Mouse (Mus musculus): ENCODE measurements at regions not wholly inside any gene's neighbourhood (a gene's known extent, or its start where the extent isn't known, plus 50 kb on each side); places are given as distances from the start of the nearest gene placed in this dataset.

DNA sequence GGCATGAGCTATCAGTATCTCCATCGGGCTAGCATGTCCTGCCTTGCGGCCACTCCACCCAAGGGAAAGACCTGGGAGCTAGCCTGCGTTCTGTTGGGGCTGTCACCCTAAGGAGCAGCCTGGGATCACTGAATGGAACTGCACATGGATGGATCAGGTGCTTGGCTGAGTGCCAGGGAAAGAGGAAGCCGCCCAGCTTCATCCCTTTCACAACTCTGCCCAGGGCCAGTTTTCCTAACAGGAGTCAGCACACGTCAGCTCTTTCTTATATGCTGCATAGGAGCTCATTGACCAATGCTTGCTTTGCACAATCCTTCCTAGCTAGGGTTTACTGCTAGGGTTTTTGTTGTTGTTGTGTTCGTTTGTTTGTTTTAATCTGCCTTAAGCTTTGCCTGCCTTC lies 134.3 kb upstream of the Mylip start:
- Histone ChIP-seq H3K27ac (no peak overlapping the region), H3K4me3 (no peak overlapping the region)
- TF ChIP-seq CTCF (IDR thresholded peaks at IDR 0.05): no peak
- no peak for DNase-seq (ENCODE audit: extremely low spot score in 1 of 2, low spot score in 2 of 2)
- intact Hi-C loops (cut with DNase I): no loop called here

DNA sequence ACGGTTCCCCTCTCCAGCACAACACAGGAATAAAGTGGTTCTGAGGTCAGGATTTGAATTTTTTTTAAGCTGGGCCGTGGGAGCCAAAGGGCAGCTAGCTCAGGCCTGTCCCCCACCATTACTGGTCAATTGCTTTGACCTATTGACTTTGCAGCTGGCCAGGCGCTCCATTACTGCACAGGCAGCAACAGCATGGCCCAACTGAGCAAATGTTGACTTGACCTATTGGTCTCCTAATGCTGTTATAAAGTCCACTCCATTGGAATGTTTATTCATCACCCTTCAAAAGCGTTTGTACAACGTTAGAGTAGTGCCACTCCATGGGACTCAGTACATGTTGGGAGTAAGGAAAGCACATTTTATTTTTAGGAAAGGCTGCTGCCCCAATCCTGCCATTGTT lies 127.5 kb upstream of the Mylip start:
- no peak for TF ChIP-seq CTCF (IDR thresholded peaks at IDR 0.05)
- intact Hi-C loops (cut with DNase I): no loop called here
- no peak overlapping the region for H3K4me3 ChIP-seq
- no peak overlapping the region for H3K27ac ChIP-seq
- no peak for DNase-seq (ENCODE audit: extremely low spot score in 1 of 2, low spot score in 2 of 2)

DNA sequence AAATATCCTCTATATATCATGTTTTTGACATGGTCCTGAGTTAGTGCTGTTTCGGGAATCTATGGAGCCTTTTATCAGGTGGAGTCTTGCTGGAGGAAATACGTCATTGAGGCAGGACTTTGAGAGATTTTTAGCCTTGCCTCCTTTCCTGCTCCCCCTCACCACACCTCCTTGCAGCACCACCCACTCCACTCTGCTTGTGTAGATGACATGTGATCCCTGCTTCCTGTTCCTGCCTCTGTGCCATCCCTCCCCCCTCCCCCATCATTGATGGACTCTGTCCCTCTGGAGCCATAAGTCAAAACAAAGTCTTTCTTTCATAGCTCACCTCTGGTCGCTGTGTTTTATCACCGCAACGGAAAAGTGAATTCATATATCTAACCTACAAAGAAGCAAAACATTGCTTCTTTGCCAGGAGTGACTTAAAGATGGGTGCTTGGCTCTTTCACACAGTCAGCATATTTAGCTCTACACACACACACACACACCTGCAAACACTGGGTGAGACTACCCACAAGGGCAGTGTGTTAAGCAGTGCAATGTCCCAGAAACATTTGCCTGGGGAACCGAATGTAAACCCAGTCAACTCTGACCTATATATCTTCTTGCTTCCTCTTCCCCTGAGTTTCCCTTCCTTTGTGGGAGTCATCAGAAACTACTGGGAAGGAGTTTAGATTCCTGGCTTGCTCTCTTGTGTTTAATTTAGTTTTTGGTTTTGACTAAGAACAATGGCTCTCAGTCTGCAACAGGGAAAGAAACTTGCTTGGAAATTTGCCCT lies 123.1 kb upstream of the Mylip start:
- intact Hi-C loops (cut with DNase I): no loop called here
- H3K4me3 ChIP-seq: no peak overlapping the region
- no peak for DNase-seq (ENCODE audit: extremely low spot score in 1 of 2, low spot score in 2 of 2)
- no peak for TF ChIP-seq CTCF (IDR thresholded peaks at IDR 0.05)
- H3K27ac ChIP-seq: no peak overlapping the region

DNA sequence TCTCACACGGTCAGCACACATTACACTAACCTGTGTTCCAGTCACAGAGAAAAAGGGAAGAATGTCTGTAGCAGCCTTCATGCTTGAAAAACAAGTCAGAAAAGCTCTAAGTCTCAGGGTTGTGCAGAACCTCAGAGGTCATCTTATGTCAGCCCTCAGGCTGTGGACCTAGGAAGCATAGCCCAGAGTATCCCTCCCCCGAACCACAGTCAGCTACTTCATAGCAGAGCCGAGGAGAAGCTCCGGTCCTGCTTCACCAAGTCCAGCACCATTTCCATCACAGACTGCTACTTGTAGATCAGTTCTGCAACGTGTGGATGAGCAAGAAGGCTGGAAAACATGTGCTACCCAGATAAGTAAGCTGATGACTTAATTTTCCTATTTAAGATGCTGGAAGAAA lies 122.1 kb upstream of the Mylip start:
- intact Hi-C loops (cut with DNase I): no loop called here
- DNase-seq (ENCODE audit: extremely low spot score in 1 of 2, low spot score in 2 of 2): no peak
- Histone ChIP-seq H3K4me3 (no peak overlapping the region), H3K27ac (no peak overlapping the region)
- TF ChIP-seq CTCF (IDR thresholded peaks at IDR 0.05): no peak

DNA sequence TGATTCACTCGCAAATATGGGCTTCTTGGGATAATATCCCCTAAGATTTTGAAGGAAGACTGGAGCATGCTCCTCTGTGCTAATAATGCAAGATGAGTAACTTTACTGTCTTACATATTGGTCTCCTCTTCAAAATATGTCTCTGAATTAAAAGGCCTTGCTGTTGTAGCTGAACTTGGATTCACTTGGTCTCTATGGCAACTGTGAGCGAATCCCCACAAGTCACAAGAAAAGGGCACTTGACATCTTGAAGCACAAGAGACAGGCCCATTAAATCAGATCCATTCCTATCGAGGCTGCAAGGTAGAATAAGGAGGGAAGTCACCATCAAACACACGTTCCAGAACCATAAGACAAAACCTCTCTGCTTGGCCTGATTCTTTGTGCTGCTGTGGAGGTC lies 121.6 kb upstream of the Mylip start:
- H3K27ac ChIP-seq: no peak overlapping the region

DNA sequence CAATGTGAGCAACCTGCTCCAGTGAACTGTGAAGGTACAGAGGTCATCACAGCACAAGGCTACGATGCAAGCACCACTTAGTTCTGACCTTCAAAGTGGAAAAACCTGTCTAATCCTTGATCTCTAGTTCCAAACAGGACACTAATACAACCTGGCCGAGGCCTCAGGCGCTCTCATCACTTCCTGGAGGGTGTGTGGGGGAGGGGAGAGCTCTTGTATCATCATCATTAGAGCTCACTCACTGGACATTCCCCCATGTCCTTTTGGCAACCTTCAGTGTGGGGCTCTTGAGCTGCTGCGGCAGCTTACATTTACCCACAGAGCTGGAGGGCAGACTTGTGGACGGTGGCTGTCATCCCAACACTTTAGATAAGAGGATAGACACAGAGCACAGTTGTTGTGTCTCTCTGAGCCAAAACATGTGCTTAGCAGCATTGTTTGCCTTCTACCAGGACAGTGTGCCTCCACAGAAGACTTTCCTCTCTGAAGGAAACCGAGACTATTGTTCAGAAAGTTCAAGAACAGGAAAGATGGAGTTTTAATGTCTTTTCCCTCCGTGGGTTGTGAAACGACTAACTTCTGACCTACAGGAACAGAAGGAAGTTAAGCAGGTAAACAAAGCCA lies 115.2 kb upstream of the Mylip start:
- Histone ChIP-seq H3K27ac (no peak overlapping the region), H3K4me3 (no peak overlapping the region)
- no peak for DNase-seq (ENCODE audit: extremely low spot score in 1 of 2, low spot score in 2 of 2)
- TF ChIP-seq CTCF (IDR thresholded peaks at IDR 0.05): no peak
- intact Hi-C loops (cut with DNase I): no loop called here

More for the DNA sequence above, 121.6 kb upstream of the Mylip start:
- intact Hi-C loops (cut with DNase I): no loop called here
- no peak overlapping the region for H3K4me3 ChIP-seq
- DNase-seq (ENCODE audit: extremely low spot score in 1 of 2, low spot score in 2 of 2): no peak
- no peak for TF ChIP-seq CTCF (IDR thresholded peaks at IDR 0.05)

DNA sequence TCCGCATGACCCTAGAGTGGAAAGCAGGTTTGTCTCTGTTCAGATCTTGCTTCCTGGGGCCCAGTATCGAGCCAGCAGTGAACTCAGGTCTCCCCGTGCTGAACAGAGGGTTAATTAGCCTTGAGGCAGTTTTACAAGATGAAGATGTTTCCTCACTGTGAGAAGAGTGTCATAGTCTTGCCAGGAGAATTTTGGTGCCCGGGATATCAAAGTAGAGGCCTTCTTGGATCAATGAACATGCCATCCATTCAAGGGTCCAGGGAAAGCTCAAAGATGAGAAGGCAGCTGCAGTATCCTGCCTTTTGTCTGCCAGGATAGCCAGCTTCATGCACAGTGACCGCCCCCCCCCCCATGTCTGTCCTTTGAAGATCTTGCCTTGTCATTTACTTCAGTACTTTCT lies 114.2 kb upstream of the Mylip start:
- intact Hi-C loops (cut with DNase I): no loop called here
- H3K27ac ChIP-seq: no peak overlapping the region
- DNase-seq (ENCODE audit: extremely low spot score in 1 of 2, low spot score in 2 of 2): no peak
- no peak overlapping the region for H3K4me3 ChIP-seq
- no peak for TF ChIP-seq CTCF (IDR thresholded peaks at IDR 0.05)

DNA sequence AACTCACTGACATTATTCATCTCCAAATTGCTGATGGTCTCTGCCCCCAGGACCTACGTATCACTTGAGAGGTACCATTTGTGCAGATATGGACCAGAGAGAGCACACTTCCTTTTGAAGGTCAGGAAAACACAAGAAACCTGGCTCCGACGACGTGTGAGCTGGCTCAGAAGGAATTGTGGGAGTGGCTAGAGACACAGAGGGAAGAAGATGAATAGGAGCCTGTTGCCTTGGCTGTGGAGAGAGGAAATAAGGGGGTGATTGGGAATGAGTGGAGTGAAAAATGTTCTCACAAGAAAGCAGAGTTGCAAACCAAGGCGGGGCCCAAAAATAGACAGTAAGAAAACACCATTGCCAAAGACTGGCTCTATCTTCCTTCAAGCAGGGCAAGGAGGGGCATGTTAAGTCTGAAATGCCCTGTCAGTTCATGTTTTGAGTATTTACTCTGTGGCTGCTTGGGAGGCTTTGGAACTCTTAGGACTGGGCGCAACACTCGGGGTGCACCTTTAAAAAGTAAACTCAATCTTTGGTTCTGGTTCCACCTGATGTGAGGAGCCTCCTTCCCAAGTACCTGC lies 111.6 kb upstream of the Mylip start:
- DNase-seq (ENCODE audit: extremely low spot score in 1 of 2, low spot score in 2 of 2): no peak
- H3K4me3 ChIP-seq: no peak overlapping the region
- intact Hi-C loops (cut with DNase I): no loop called here
- TF ChIP-seq CTCF (IDR thresholded peaks at IDR 0.05): no peak
- no peak overlapping the region for H3K27ac ChIP-seq

DNA sequence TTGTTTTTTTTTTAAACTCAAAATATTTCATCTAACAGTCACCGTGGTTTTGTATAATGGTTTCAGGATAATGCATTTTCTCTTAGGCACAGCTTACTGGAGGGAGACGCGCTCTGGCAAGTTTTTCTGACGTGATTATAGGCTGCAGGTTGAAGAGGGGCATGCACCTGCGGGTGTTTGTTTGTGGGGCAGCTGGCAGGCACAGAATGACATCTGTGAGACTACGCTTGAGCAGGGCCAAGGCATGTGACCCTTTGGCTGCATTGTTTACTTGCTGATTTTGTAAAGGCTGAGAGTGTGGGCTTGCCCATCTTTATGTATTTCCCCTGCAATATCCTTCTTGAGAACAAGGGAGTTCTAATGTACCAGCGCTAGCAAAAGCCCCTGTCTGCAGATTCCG lies 108.4 kb upstream of the Mylip start:
- DNase-seq (ENCODE audit: extremely low spot score in 1 of 2, low spot score in 2 of 2): no peak
- TF ChIP-seq CTCF (IDR thresholded peaks at IDR 0.05): no peak
- H3K4me3 ChIP-seq: no peak overlapping the region
- intact Hi-C loops (cut with DNase I): no loop called here
- no peak overlapping the region for H3K27ac ChIP-seq

DNA sequence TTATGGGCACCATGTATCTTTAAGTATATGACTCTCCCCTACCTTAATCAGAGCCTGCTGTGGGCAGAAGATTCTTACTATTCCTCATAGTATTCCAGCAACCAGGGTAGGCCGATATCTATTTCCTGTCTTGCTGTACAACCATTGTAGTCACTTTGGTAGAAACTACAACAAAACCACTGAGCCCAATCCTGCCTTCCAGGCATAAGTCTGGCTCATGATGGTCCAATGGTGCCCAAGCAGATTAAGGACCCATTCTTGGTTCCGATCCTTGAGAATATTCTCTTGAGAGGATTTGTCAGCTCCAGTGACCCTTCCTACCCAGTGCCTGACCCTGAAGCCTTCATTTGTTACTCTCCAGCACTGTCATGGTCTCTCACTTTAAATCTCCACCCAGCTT lies 102.9 kb upstream of the Mylip start:
- intact Hi-C loops (cut with DNase I): loop anchor here (5.0 kb wide), 1 partner anchor 111 kb away; no protein-coding TSS in a partner anchor
- TF ChIP-seq CTCF (IDR thresholded peaks at IDR 0.05): no peak

DNA sequence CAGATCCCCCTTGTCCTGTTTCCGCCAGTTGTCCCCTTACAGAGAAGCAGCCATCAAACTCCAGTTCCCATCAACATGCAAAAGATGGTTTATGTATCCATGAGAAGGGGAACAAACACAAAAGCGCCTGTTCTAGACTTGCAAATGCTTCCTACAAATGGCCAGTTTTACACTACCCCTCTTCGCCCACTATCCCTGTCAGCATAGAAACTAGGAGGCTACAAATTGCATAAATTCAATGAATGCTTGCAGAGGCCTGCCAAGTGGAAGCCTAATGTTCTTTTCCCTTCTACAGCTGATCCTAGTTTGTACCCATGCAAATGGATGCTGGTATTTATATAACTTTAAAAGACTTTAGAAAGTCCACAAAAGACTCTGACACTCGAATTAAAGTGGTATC lies 102.3 kb upstream of the Mylip start:
- no peak for TF ChIP-seq CTCF (IDR thresholded peaks at IDR 0.05)
- no peak overlapping the region for H3K4me3 ChIP-seq
- no peak for DNase-seq (ENCODE audit: extremely low spot score in 1 of 2, low spot score in 2 of 2)
- intact Hi-C loops (cut with DNase I): loop anchor here (5.0 kb wide), 1 partner anchor 110 kb away; no protein-coding TSS in a partner anchor
- H3K27ac ChIP-seq: no peak overlapping the region

More for the DNA sequence above, 102.9 kb upstream of the Mylip start:
- Histone ChIP-seq H3K4me3 (no peak overlapping the region), H3K27ac (no peak overlapping the region)
- DNase-seq (ENCODE audit: extremely low spot score in 1 of 2, low spot score in 2 of 2): no peak

DNA sequence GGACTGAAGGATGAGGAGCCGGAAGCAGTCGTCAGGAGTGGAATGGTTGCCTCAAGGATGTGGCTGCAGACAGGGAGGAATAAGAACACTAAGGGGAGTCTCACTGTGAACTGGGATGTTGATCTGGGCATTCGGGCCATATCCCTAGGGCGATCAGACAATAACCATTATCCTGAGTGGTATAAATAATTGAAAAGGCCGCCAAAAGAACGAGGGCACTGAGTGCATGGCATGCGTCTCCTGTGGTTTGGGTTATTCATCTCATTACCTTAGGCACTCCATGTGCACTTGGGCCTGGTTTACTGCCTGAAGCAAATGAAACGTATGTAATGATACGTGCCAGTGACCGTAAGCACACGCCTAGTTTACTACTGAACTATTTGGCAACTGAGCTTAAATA lies 99.6 kb upstream of the Mylip start:
- intact Hi-C loops (cut with DNase I): loop anchor here (5.0 kb wide), 1 partner anchor 107 kb away; no protein-coding TSS in a partner anchor
- DNase-seq (ENCODE audit: extremely low spot score in 1 of 2, low spot score in 2 of 2): no peak
- Histone ChIP-seq H3K27ac (no peak overlapping the region), H3K4me3 (no peak overlapping the region)
- TF ChIP-seq CTCF (IDR thresholded peaks at IDR 0.05): no peak
